Mouse (Mus musculus) hindbrain, embryonic 16.5 days (tissue): ENCODE data around the gene Fam207a. TPM values are rescaled to one million over a fixed set of nuclear protein-coding genes. Genes with fewer than 3 reads are reported as not detected.

Experiments used
- ATAC-seq: fragments of 200-750 bp; cut with Nextera tagmentation; 2 replicates; pipeline ENCODE4 v1.8.0; 2017; ENCODE audit warnings: moderate TSS enrichment, moderate library complexity
- H3K27ac ChIP-seq: fragments of 300-500 bp; sonication (generic); 2 replicates; pipeline ENCODE4 v1.5.1; 2014; ENCODE audit warnings: low read depth, mild to moderate bottlenecking, control low read depth, low read length, moderate library complexity
- H3K27me3 ChIP-seq: fragments of 300-500 bp; sonication (generic); replicated peaks from 2 replicates; pipeline ENCODE4 v1.6.1; 2014; ENCODE audit warnings: low read length; ENCODE audit not compliant: control insufficient read depth, insufficient read depth
- H3K36me3 ChIP-seq: fragments of 300-500 bp; sonication (generic); 2 replicates; pipeline ENCODE4 v1.6.1; 2014; ENCODE audit warnings: mild to moderate bottlenecking, low read length, moderate library complexity, mixed read lengths; ENCODE audit not compliant: control insufficient read depth, insufficient read depth
- H3K4me1 ChIP-seq: fragments of 300-500 bp; sonication (generic); 2 replicates; pipeline ENCODE4 v1.6.1; 2014; ENCODE audit warnings: low read depth, low read length; ENCODE audit not compliant: control insufficient read depth, insufficient read depth
- H3K4me2 ChIP-seq: fragments of 300-500 bp; sonication (generic); 2 replicates; pipeline ENCODE4 v1.6.1; 2014; ENCODE audit warnings: mild to moderate bottlenecking, low read length, control low read depth, moderate library complexity
- H3K4me3 ChIP-seq: fragments of 300-500 bp; sonication (generic); 2 replicates; pipeline ENCODE4 v1.5.1; 2014; ENCODE audit warnings: mild to moderate bottlenecking, low read length, control low read depth, moderate library complexity
- H3K9ac ChIP-seq: fragments of 300-500 bp; sonication (generic); 2 replicates; pipeline ENCODE4 v1.6.1; 2014; ENCODE audit warnings: low read depth, mild to moderate bottlenecking, control low read depth, low read length, moderate library complexity
- H3K9me3 ChIP-seq: fragments of 300-500 bp; sonication (generic); 2 replicates; pipeline ENCODE4 v1.6.1; 2014; ENCODE audit warnings: mild to moderate bottlenecking, low read length, moderate library complexity; ENCODE audit not compliant: control insufficient read depth
- WGBS: fragments of 180-500 bp; shearing (Covaris S2); extraction: QIAGEN DNeasy Blood & Tissue Kit; methylation state at CpG from one replicate; pipeline ENCODE4 v1.1.7; 2014; 5-methylcytosine and 5-hydroxymethylcytosine counted together
- polyA plus RNA-seq: library from polyadenylated mRNA; unstranded; fragments of >200 nt; fragmentation: Nextera tagmentation; extraction: Ambion mirVana; gene quantifications from 2 replicates; pipeline ENCODE4 v1.2.1, GENCODE M21; 2015

The Fam207a gene
- polyA plus RNA-seq, 1 experiment from 2014 or later = 43.5 TPM

DNA sequence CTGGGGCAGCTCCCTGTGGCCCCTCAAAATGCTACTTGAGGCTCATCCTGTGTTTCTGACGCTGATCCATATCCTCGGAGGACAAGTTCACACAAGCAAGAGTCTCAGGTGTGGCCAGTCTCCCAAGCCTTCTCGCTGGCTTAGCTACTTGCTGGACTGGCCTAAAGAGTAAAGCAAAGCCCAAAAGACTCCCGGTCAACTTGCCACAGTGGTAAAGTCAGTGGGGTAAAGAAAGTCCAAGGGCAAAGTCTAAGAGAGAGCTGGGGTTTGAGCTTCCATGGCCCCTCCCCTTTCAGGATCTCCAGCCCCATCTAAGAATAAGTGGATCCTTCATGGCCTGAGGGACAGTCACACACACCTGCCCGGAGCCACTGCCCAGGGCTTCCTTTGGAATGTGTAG is 36.6 kb upstream of the Fam207a start:
- H3K9me3 ChIP-seq = no peaks in the 10 kb centered on the region
- H3K4me1 ChIP-seq = no peaks in the 10 kb centered on the region
- H3K4me2 ChIP-seq = no peak overlapping the region
- H3K27ac ChIP-seq = no peak overlapping the region
- no peak for ATAC-seq
- no peak overlapping the region for H3K9ac ChIP-seq
- H3K4me3 ChIP-seq = no peak overlapping the region
- WGBS = 91% methylated on average over 5 of the region's 5 CpGs
- H3K36me3 ChIP-seq = no peaks in the 10 kb centered on the region
- H3K27me3 ChIP-seq = no peaks in the 10 kb centered on the region

DNA sequence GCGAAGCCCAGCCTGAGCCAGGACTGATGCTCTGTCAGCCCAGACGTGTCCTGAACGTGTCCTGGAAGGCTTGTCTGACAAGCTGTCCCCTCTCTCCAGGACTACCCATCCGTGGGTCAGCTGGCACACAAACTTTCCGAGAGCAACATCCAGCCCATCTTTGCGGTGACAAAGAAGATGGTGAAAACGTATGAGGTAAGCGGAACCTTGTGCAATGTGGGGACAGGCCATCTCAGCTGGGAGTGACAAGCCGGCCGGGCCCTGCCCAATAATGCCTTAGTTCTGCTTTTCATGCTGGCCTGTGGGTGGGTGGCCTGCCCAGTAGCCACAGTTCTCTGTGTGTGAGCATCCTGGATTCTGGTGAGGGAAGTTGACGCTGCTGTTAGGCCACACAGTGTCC is 35.3 kb upstream of the Fam207a start:
- no peak for ATAC-seq
- Histone ChIP-seq H3K27ac (no peak overlapping the region), H3K9me3 (no peaks in the 10 kb centered on the region), H3K27me3 (no peaks in the 10 kb centered on the region), H3K4me1 (no peaks in the 10 kb centered on the region), H3K36me3 (no peaks in the 10 kb centered on the region), H3K4me2 (no peak overlapping the region), H3K9ac (no peak overlapping the region), H3K4me3 (no peak overlapping the region)
- 75% methylated on average over 11 of the region's 11 CpGs for WGBS

DNA sequence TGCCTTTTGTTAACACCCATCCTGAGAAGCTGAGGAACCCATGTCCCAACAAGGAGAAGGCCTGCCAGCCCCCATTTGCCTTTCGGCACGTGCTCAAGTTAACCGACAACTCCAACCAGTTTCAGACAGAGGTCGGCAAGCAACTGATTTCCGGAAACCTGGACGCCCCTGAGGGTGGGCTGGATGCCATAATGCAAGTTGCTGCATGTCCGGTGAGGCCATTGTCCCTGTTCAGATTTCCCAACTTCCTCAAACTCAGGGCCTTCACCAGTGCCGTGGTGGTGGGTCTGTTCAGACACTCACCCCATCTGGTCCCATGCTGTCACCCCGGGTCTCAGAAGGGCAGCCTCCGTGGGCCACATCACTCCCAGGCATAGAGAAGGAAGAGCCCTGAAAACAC is 33.0 kb upstream of the Fam207a start:
- no peak overlapping the region for H3K27ac ChIP-seq
- no peaks in the 10 kb centered on the region for H3K9me3 ChIP-seq
- H3K9ac ChIP-seq = no peak overlapping the region
- H3K36me3 ChIP-seq = no peaks in the 10 kb centered on the region
- no peaks in the 10 kb centered on the region for H3K27me3 ChIP-seq
- no peaks in the 10 kb centered on the region for H3K4me1 ChIP-seq
- 84% methylated on average over 10 of the region's 10 CpGs for WGBS
- H3K4me3 ChIP-seq = no peak overlapping the region
- ATAC-seq = no peak
- no peak overlapping the region for H3K4me2 ChIP-seq

DNA sequence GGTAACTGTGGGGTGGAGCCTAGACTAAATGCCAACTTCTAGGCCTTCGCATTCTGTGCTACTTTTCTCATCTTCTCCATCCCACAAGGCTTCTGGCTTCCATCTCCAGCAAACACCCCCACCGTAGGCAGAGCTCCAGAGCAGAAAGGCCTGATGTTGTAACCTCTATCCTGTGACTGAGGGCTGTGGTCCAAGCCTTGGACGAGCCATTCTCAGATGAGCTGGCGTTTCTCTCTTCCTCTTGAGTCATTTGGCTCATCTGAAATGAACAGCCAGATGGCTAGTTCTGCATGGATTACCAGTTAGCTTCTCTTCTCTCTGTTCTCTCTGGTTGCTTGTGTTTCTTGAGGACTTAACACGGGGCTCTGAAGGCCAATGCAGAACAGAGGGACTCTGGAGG is 29.3 kb upstream of the Fam207a start:
- WGBS = 72% methylated on average over 5 of the region's 5 CpGs
- no peaks in the 10 kb centered on the region for H3K27me3 ChIP-seq
- no peak for ATAC-seq
- no peak overlapping the region for H3K9ac ChIP-seq
- no peaks in the 10 kb centered on the region for H3K4me1 ChIP-seq
- H3K27ac ChIP-seq = no peak overlapping the region
- H3K4me2 ChIP-seq = no peak overlapping the region
- no peaks in the 10 kb centered on the region for H3K36me3 ChIP-seq
- no peaks in the 10 kb centered on the region for H3K9me3 ChIP-seq
- H3K4me3 ChIP-seq = no peak overlapping the region

GRCm38 (mm10) chr10:77543226-77543625 is 27.6 kb upstream of the Fam207a start:
- Histone ChIP-seq H3K27me3 (no peaks in the 10 kb centered on the region), H3K9ac (no peak overlapping the region), H3K27ac (no peak overlapping the region), H3K9me3 (no peaks in the 10 kb centered on the region), H3K4me2 (no peak overlapping the region), H3K36me3 (no peaks in the 10 kb centered on the region), H3K4me3 (no peak overlapping the region), H3K4me1 (no peaks in the 10 kb centered on the region)
- no peak for ATAC-seq
- 42% methylated on average over 7 of the region's 7 CpGs for WGBS

- WGBS = 79% methylated on average over 10 of the region's 10 CpGs
- no peak for ATAC-seq
- Histone ChIP-seq H3K9ac (no peak overlapping the region), H3K4me2 (no peak overlapping the region), H3K27ac (no peak overlapping the region), H3K27me3 (no peaks in the 10 kb centered on the region), H3K9me3 (no peaks in the 10 kb centered on the region), H3K36me3 (no peaks in the 10 kb centered on the region), H3K4me1 (no peaks in the 10 kb centered on the region), H3K4me3 (no peak overlapping the region)
Observed at GRCm38 (mm10) chr10:77541864-77542666, 26.5 kb upstream of the Fam207a start.

- Histone ChIP-seq H3K4me3 (no peak overlapping the region), H3K4me1 (no peaks in the 10 kb centered on the region), H3K9ac (no peak overlapping the region), H3K36me3 (no peaks in the 10 kb centered on the region), H3K4me2 (no peak overlapping the region), H3K27ac (no peak overlapping the region), H3K27me3 (no peaks in the 10 kb centered on the region), H3K9me3 (no peaks in the 10 kb centered on the region)
- 90% methylated on average over 4 of the region's 4 CpGs for WGBS
- ATAC-seq = no peak
Observed at GRCm38 (mm10) chr10:77540576-77541102, 25.1 kb upstream of the Fam207a start.

- ATAC-seq = no peak
- 71% methylated on average over 7 of the region's 7 CpGs for WGBS
- no peaks in the 10 kb centered on the region for H3K36me3 ChIP-seq
- no peak overlapping the region for H3K4me2 ChIP-seq
- H3K9me3 ChIP-seq = no peaks in the 10 kb centered on the region
- no peaks in the 10 kb centered on the region for H3K27me3 ChIP-seq
- no peak overlapping the region for H3K4me3 ChIP-seq
- no peak overlapping the region for H3K27ac ChIP-seq
- H3K4me1 ChIP-seq = no peaks in the 10 kb centered on the region
- H3K9ac ChIP-seq = no peak overlapping the region
Observed at GRCm38 (mm10) chr10:77539320-77539945, 23.8 kb upstream of the Fam207a start.
